Mouse (Mus musculus) stomach, postnatal 0 days (tissue): ENCODE measurements around the gene Bahcc1.

Experiments
- CTCF ChIP-seq: IDR thresholded peaks from 2 replicates; pipeline ENCODE4 v1.5.1; 2016; ENCODE audit warnings: antibody characterized with exemption, low read depth, mild to moderate bottlenecking, moderate library complexity
- EP300 ChIP-seq: optimal IDR thresholded peaks from 2 replicates; pipeline ENCODE3; 2016; ENCODE audit warnings: antibody characterized with exemption

GRCm38 (mm10) chr11:120218176-120218856 lies 14.4 kb upstream of the Bahcc1 start:
- TF ChIP-seq CTCF (no peak), EP300 (no peak)
